ENCODE assay signal across 9 mouse cellular contexts in genomic region chr2:181520936-181521227, GRCm38 (mm10). TPM values are rescaled to one million over a fixed set of nuclear protein-coding genes. Genes with fewer than 3 reads are reported as not detected.
DNase-seq lines count a peak whose midpoint lies in the region; ATAC-seq and TF ChIP-seq lines count a peak whose summit lies in the region.
"Had no signal": no experiment of that assay in that cellular context is flagged by ENCODE, and none has a peak within 500 bp of the region (broad histone marks: within the 10 kb centered on the region; RNA-seq: fewer than 3 reads in every experiment).

No protein-coding gene starts in this region.

- H3K4me2 ChIP-seq in heart, postnatal 0 days (ENCODE audit: low read depth, low read length): peak overlapping the region; percentile 79
- H3K4me2 ChIP-seq in hindbrain, embryonic 12.5 days (replicated peaks): peak overlapping the region; percentile 58
- peak overlapping the region; percentile 70 for H3K4me2 ChIP-seq in midbrain, embryonic 12.5 days (replicated peaks)

- no peaks in the 10 kb centered on the region for H3K27me3 ChIP-seq in heart, postnatal 0 days (ENCODE audit: control insufficient read depth, insufficient read depth, low read length)
- no peaks in the 10 kb centered on the region for H3K27me3 ChIP-seq in MEL (ENCODE audit: control insufficient read depth in 1 of 2, insufficient read depth in 2 of 2, low read length in 2 of 2)
- H3K27me3 ChIP-seq in hindbrain, embryonic 12.5 days: no peaks in the 10 kb centered on the region
- no peaks in the 10 kb centered on the region for H3K27me3 ChIP-seq in midbrain, embryonic 12.5 days

- DNase-seq in heart, postnatal 0 days (ENCODE audit: low spot score): no peak
- DNase-seq in heart, postnatal 36 days: no peak
- DNase-seq in MEL (ENCODE audit: low read depth, low spot score): no peak
- DNase-seq in gastrocnemius, postnatal 36 days: no peak
- DNase-seq in cerebellum, postnatal 14 days: no peak
- DNase-seq in kidney, postnatal 25 days: no peak

- no peak for TF ChIP-seq CTCF in heart, postnatal 0 days (IDR thresholded peaks at IDR 0.05; ENCODE audit: low read depth)
- no peak for TF ChIP-seq CTCF in MEL (IDR thresholded peaks at IDR 0.05 in 2 of 3, conservative IDR thresholded peaks at IDR 0.05 in 1 of 3; ENCODE audit: control insufficient read depth in 1 of 3, insufficient read depth in 1 of 3, low read depth in 2 of 3, low read length in 3 of 3, poor library complexity in 1 of 3, severe bottlenecking in 1 of 3)

- H3K79me2 ChIP-seq in MEL (ENCODE audit: control insufficient read depth, insufficient read depth, low read length, poor library complexity): peaks cover 47% of the 10 kb centered on the region

- peaks cover 24% of the 10 kb centered on the region for H3K4me1 ChIP-seq in heart, postnatal 0 days (ENCODE audit: control insufficient read depth, insufficient read depth)
- peaks cover 10 to 14% of the 10 kb centered on the region in 2 experiments for H3K4me1 ChIP-seq in MEL (ENCODE audit: control insufficient read depth in 1 of 2, insufficient read depth in 2 of 2, low read length in 2 of 2)
- peaks cover 26% of the 10 kb centered on the region for H3K4me1 ChIP-seq in hindbrain, embryonic 12.5 days
- H3K4me1 ChIP-seq in midbrain, embryonic 12.5 days: peaks cover 25% of the 10 kb centered on the region

- no peak for TF ChIP-seq POLR2A in MEL (IDR thresholded peaks at IDR 0.05; ENCODE audit: control insufficient read depth in 1 of 2, insufficient read depth in 1 of 2, low read depth in 1 of 2, low read length in 2 of 2, poor library complexity in 1 of 2)

- peak overlapping the region; percentile 99 for H3K27ac ChIP-seq in heart, postnatal 0 days (ENCODE audit: low read depth)
- peak overlapping the region; percentile 77 for H3K27ac ChIP-seq in MEL (ENCODE audit: control insufficient read depth, low read depth, low read length)
- H3K27ac ChIP-seq in hindbrain, embryonic 12.5 days: peak overlapping the region; percentile 99
- H3K27ac ChIP-seq in midbrain, embryonic 12.5 days (replicated peaks): peak overlapping the region; percentile 98

- TF ChIP-seq RAD21 in MEL (IDR thresholded peaks at IDR 0.05; ENCODE audit: low read depth, low read length): no peak

- WGBS in heart, postnatal 0 days: 2% methylated on average over 17 of the region's 17 CpGs
- under 1% methylated on average over 17 of the region's 17 CpGs for WGBS in hindbrain, embryonic 12.5 days
- under 1% methylated on average over 17 of the region's 17 CpGs for WGBS in midbrain, embryonic 12.5 days

- H3K9me3 ChIP-seq in heart, postnatal 0 days (replicated peaks; ENCODE audit: control insufficient read depth, low read length): no peaks in the 10 kb centered on the region
- no peaks in the 10 kb centered on the region for H3K9me3 ChIP-seq in MEL (replicated peaks; ENCODE audit: insufficient read depth, low read length)
- no peaks in the 10 kb centered on the region for H3K9me3 ChIP-seq in hindbrain, embryonic 12.5 days (replicated peaks)
- no peaks in the 10 kb centered on the region for H3K9me3 ChIP-seq in midbrain, embryonic 12.5 days

- no peak for ATAC-seq in heart, postnatal 0 days (ENCODE audit: insufficient read depth, low read depth)
- no peak for ATAC-seq in hindbrain, embryonic 12.5 days (ENCODE audit: low FRiP score)
- no peak for ATAC-seq in midbrain, embryonic 12.5 days (ENCODE audit: low FRiP score, low read depth)

- H3K4me3 ChIP-seq in heart, postnatal 0 days (ENCODE audit: low read depth, low read length): peak overlapping the region; percentile 98
- peak overlapping the region; percentile 70 to 95 for H3K4me3 ChIP-seq in MEL (ENCODE audit: control insufficient read depth in 1 of 2, insufficient read depth in 1 of 2, low read depth in 2 of 2, low read length in 2 of 2)
- H3K4me3 ChIP-seq in hindbrain, embryonic 12.5 days: peak overlapping the region; percentile 97
- peak overlapping the region; percentile 96 for H3K4me3 ChIP-seq in midbrain, embryonic 12.5 days

- intact Hi-C loops in heart, postnatal 36 days (cut with DNase I): loop anchor here (1.0 kb wide), 1 partner anchor 60 kb away; no protein-coding TSS in a partner anchor
- intact Hi-C loops in gastrocnemius, postnatal 36 days (cut with DNase I): loop anchor here (5.0 kb wide), 1 partner anchor 46 kb away; no protein-coding TSS in a partner anchor

- peak overlapping the region; percentile 95 for H3K9ac ChIP-seq in heart, postnatal 0 days (replicated peaks; ENCODE audit: low read depth, low read length)
- H3K9ac ChIP-seq in MEL (ENCODE audit: control insufficient read depth, low read depth, low read length, poor library complexity, severe bottlenecking): peak overlapping the region; percentile 87
- H3K9ac ChIP-seq in hindbrain, embryonic 12.5 days: peak overlapping the region; percentile 94
- peak overlapping the region; percentile 94 for H3K9ac ChIP-seq in midbrain, embryonic 12.5 days (replicated peaks)

- TF ChIP-seq EP300 in heart, postnatal 0 days (IDR thresholded peaks at IDR 0.05; ENCODE audit: low read depth): no peak
- TF ChIP-seq EP300 in MEL (IDR thresholded peaks at IDR 0.05; ENCODE audit: low read depth in 1 of 2, low read length in 2 of 2): no peak

- H3K36me3 ChIP-seq in heart, postnatal 0 days (replicated peaks; ENCODE audit: control insufficient read depth, insufficient read depth, low read length): peaks cover 19% of the 10 kb centered on the region
- peaks cover 20 to 33% of the 10 kb centered on the region in 2 experiments for H3K36me3 ChIP-seq in MEL (ENCODE audit: control insufficient read depth in 1 of 2, insufficient read depth in 2 of 2, low read length in 2 of 2)
- H3K36me3 ChIP-seq in hindbrain, embryonic 12.5 days: peaks cover 16% of the 10 kb centered on the region
- H3K36me3 ChIP-seq in midbrain, embryonic 12.5 days: peaks cover 18% of the 10 kb centered on the region

TF ChIP-seq in MEL, 35 proteins besides CTCF, POLR2A, EP300 and RAD21:
- no peak for TF ChIP-seq POLR2AphosphoS5 (IDR thresholded peaks at IDR 0.05; ENCODE audit: borderline replicate concordance, low read depth, low read length)
- TF ChIP-seq ZMIZ1 (IDR thresholded peaks at IDR 0.05; ENCODE audit: low read depth, low read length): no peak
- no peak for TF ChIP-seq GABPA (IDR thresholded peaks at IDR 0.05; ENCODE audit: low read depth, low read length)
- no peak for TF ChIP-seq NRF1 (IDR thresholded peaks at IDR 0.05; ENCODE audit: insufficient read depth, low read depth, low read length, poor library complexity, severe bottlenecking)
- TF ChIP-seq MEF2A (IDR thresholded peaks at IDR 0.05; ENCODE audit: extremely low read depth, insufficient replicate concordance, low read depth, low read length, poor library complexity, severe bottlenecking): no peak
- TF ChIP-seq RCOR1 (IDR thresholded peaks at IDR 0.05; ENCODE audit: low read depth, low read length): no peak
- no peak for TF ChIP-seq POLR2AphosphoS2 (IDR thresholded peaks at IDR 0.05; ENCODE audit: low read length)
- no peak for TF ChIP-seq UBTF (IDR thresholded peaks at IDR 0.05; ENCODE audit: borderline replicate concordance, insufficient read depth, low read depth, low read length)
- no peak for TF ChIP-seq MXI1 (IDR thresholded peaks at IDR 0.05; ENCODE audit: low read depth, low read length)
- TF ChIP-seq BHLHE40 (IDR thresholded peaks at IDR 0.05; ENCODE audit: borderline replicate concordance, low read depth, low read length): no peak
- TF ChIP-seq MAZ (IDR thresholded peaks at IDR 0.05; ENCODE audit: low read depth, low read length): no peak
- no peak for TF ChIP-seq TBP (IDR thresholded peaks at IDR 0.05; ENCODE audit: low read depth, low read length)
- TF ChIP-seq HCFC1 (IDR thresholded peaks at IDR 0.05; ENCODE audit: low read depth, low read length): no peak
- no peak for TF ChIP-seq GATA1 (IDR thresholded peaks at IDR 0.05; ENCODE audit: low read depth, low read length)
- TF ChIP-seq MYB (IDR thresholded peaks at IDR 0.05; ENCODE audit: low read depth, low read length): no peak
- TF ChIP-seq USF2 (IDR thresholded peaks at IDR 0.05; ENCODE audit: borderline replicate concordance in 1 of 2, insufficient read depth in 1 of 2, low read depth in 1 of 2, low read length in 2 of 2): no peak
- no peak for TF ChIP-seq ETS1 (IDR thresholded peaks at IDR 0.05; ENCODE audit: low read depth, low read length)
TF ChIP-seq in MEL: peak in this region for 0.

RNA-seq across cellular contexts. Expression of gene Dnajc5, which starts 0.6 kb away (rescaled TPM):
- total RNA-seq in heart, postnatal 0 days (2014; rRNA removed; ENCODE audit: low replicate concordance): 146 and 190 TPM in 2 replicates
- 60.0 and 72.6 TPM in 2 replicates for polyA plus RNA-seq in heart, postnatal 0 days (2015; fragmentation: Nextera tagmentation; extraction: Ambion mirVana)
- 10 to 100 TPM; 58.4 to 68.6 TPM for total RNA-seq in heart, postnatal 36 days (2021)
- 50.6 and 51.9 TPM in 2 replicates for total RNA-seq in MEL (2012; rRNA removed)
- polyA plus RNA-seq in MEL (2012; ENCODE audit: insufficient read depth in 1 of 2, insufficient read length in 2 of 2, low read depth in 1 of 2, low replicate concordance in 2 of 2, missing spikeins in 1 of 2): 100 to 1,000 TPM in 1 of 2 experiments, 10 to 100 TPM in 1; 57.9 to 338 TPM
- polyA plus RNA-seq in hindbrain, embryonic 12.5 days (2016; fragmentation: Nextera tagmentation; extraction: Ambion mirVana): 148 and 150 TPM in 2 replicates
- 137 and 140 TPM in 2 replicates for polyA plus RNA-seq in midbrain, embryonic 12.5 days (2016; fragmentation: Nextera tagmentation; extraction: Ambion mirVana)
- total RNA-seq in gastrocnemius, postnatal 36 days (2021): 10 to 100 TPM; 43.3 to 43.9 TPM

RNA-seq across cellular contexts. Expression of gene Tpd52l2, which starts 23.9 kb away (rescaled TPM):
- 58.2 and 82.3 TPM in 2 replicates for total RNA-seq in heart, postnatal 0 days (2014; rRNA removed; ENCODE audit: low replicate concordance)
- polyA plus RNA-seq in heart, postnatal 0 days (2015; fragmentation: Nextera tagmentation; extraction: Ambion mirVana): 101 and 103 TPM in 2 replicates
- 10 to 100 TPM; 62.9 to 67.7 TPM for total RNA-seq in heart, postnatal 36 days (2021)
- total RNA-seq in MEL (2012; rRNA removed): 88.2 and 99.5 TPM in 2 replicates
- 100 to 1,000 TPM in 1 of 2 experiments, not detected in 1; 119 TPM for polyA plus RNA-seq in MEL (2012; ENCODE audit: insufficient read depth in 1 of 2, insufficient read length in 2 of 2, low read depth in 1 of 2, low replicate concordance in 2 of 2, missing spikeins in 1 of 2)
- 120 and 121 TPM in 2 replicates for polyA plus RNA-seq in hindbrain, embryonic 12.5 days (2016; fragmentation: Nextera tagmentation; extraction: Ambion mirVana)
- 122 and 135 TPM in 2 replicates for polyA plus RNA-seq in midbrain, embryonic 12.5 days (2016; fragmentation: Nextera tagmentation; extraction: Ambion mirVana)
- 10 to 100 TPM; 41.1 to 48.7 TPM for total RNA-seq in gastrocnemius, postnatal 36 days (2021)

RNA-seq across cellular contexts. Expression of gene Abhd16b, which starts 27.9 kb away (rescaled TPM):
- not detected in 2 replicates for total RNA-seq in heart, postnatal 0 days (2014; rRNA removed; ENCODE audit: low replicate concordance)
- polyA plus RNA-seq in heart, postnatal 0 days (2015; fragmentation: Nextera tagmentation; extraction: Ambion mirVana): 0.16 TPM in 1 of 2 replicates, not detected in the other
- not detected for total RNA-seq in heart, postnatal 36 days (2021)
- total RNA-seq in MEL (2012; rRNA removed): not detected in 2 replicates
- polyA plus RNA-seq in MEL (2012; ENCODE audit: insufficient read depth in 1 of 2, insufficient read length in 2 of 2, low read depth in 1 of 2, low replicate concordance in 2 of 2, missing spikeins in 1 of 2): under 1 TPM in 1 of 2 experiments, not detected in 1; 0.08 TPM
- polyA plus RNA-seq in hindbrain, embryonic 12.5 days (2016; fragmentation: Nextera tagmentation; extraction: Ambion mirVana): 0.12 TPM in 1 of 2 replicates, not detected in the other
- polyA plus RNA-seq in midbrain, embryonic 12.5 days (2016; fragmentation: Nextera tagmentation; extraction: Ambion mirVana): not detected in 2 replicates
- not detected for total RNA-seq in gastrocnemius, postnatal 36 days (2021)
- total RNA-seq: gastrocnemius, postnatal 10 days had no signal
